Mouse (Mus musculus) forebrain, embryonic 11.5 days (tissue): ENCODE results near the gene Acrv1. TPM values are rescaled to one million over a fixed set of nuclear protein-coding genes. Genes with fewer than 3 reads are reported as not detected.

Source experiments
- ATAC-seq: fragments of 200-750 bp; cut with Nextera tagmentation; replicated peaks from 2 replicates; pipeline ENCODE4 v1.8.0; 2017; ENCODE audit warnings: moderate TSS enrichment; ENCODE audit not compliant: low FRiP score
- DNase-seq: peaks from one replicate; pipeline ENCODE4 v3.0.0-alpha.2; 2017; ENCODE audit warnings: low spot score
- H3K27ac ChIP-seq: fragments of 300-500 bp; sonication (generic); 2 replicates; pipeline ENCODE4 v1.5.1; 2014; ENCODE audit warnings: low read depth, low read length
- H3K27me3 ChIP-seq: fragments of 300-500 bp; sonication (generic); 2 replicates; pipeline ENCODE4 v1.6.1; 2014; ENCODE audit warnings: mild to moderate bottlenecking, low read length, mixed read lengths; ENCODE audit not compliant: control insufficient read depth, insufficient read depth
- H3K36me3 ChIP-seq: fragments of 300-500 bp; sonication (generic); 2 replicates; pipeline ENCODE4 v1.6.1; 2014; ENCODE audit warnings: mild to moderate bottlenecking, low read length, moderate library complexity, mixed read lengths; ENCODE audit not compliant: control insufficient read depth, insufficient read depth
- H3K4me1 ChIP-seq: fragments of 300-500 bp; sonication (generic); replicated peaks from 2 replicates; pipeline ENCODE4 v1.6.1; 2014; ENCODE audit warnings: low read length, mixed read lengths; ENCODE audit not compliant: control insufficient read depth, insufficient read depth
- H3K4me2 ChIP-seq: fragments of 300-500 bp; sonication (generic); 2 replicates; pipeline ENCODE4 v1.6.1; 2014; ENCODE audit warnings: low read depth, mild to moderate bottlenecking, low read length, moderate library complexity, mixed read lengths; ENCODE audit not compliant: severe bottlenecking
- H3K4me3 ChIP-seq: fragments of 300-500 bp; sonication (generic); 2 replicates; pipeline ENCODE4 v1.5.1; 2014; ENCODE audit warnings: low read depth, low read length
- H3K9ac ChIP-seq: fragments of 300-500 bp; sonication (generic); 2 replicates; pipeline ENCODE4 v1.6.1; 2014; ENCODE audit warnings: low read length
- H3K9me3 ChIP-seq: fragments of 300-500 bp; sonication (generic); 2 replicates; pipeline ENCODE4 v1.6.1; 2016; ENCODE audit warnings: low read length, mixed read lengths; ENCODE audit not compliant: control insufficient read depth
- WGBS: fragments of 180-500 bp; shearing (Covaris S2); extraction: QIAGEN DNeasy Blood & Tissue Kit; methylation state at CpG from one replicate; pipeline ENCODE4 v1.1.7; 2014; 5-methylcytosine and 5-hydroxymethylcytosine counted together
- polyA plus RNA-seq: library from polyadenylated mRNA; unstranded; fragments of >200 nt; fragmentation: Nextera tagmentation; extraction: Ambion mirVana; gene quantifications from 2 replicates; pipeline ENCODE4 v1.2.1, GENCODE M21; 2014

Gene Acrv1
- polyA plus RNA-seq, 1 experiment from 2014 or later, result not detected

DNA sequence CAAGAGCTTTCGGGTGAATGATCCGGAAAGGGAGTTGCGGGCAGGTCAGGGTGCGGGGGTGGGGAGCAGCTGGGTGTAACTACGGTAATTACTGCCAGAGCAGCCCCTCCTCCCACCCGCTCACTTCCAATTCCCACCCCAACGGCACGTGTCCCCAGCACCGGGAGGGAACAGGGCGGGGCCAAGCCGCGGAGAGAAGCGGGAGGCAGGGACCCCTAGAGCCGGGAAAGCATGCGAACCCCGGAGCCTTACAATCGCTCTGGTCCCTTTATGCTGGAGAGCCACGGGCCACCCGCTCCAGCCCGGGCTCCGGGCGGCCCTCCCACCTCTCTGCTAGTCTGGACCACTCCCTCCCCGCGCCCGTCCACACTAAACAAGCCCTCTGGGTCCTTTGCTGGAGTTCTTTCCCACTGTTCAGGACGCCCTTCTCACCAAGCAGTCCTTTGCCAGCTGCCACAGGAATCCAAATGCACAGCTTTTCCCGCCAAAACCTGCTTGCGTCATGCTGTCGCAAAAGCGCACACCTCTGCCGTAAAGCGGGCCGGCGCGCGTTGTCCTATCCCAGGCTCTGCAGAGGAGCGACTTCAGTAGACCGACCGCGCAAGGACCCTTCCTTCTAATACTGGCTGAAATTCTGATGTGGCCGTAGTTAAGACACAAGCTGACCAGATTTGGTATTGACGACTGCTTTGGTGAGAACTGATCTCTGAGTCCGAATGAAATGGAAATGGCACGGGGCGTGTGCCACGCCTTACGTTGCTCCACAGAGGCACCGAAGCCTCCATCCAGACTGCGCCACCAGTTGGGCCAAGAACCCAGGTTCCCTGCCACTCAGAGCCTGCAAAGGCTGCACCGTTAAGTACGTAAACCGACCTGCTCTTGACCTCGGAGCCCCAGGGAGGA is 33.4 kb downstream of the Acrv1 start:
- Histone ChIP-seq H3K27ac (peak overlapping the region; percentile 96), H3K4me2 (peak overlapping the region; percentile 83), H3K36me3 (peaks cover 3% of the 10 kb centered on the region; the same call in 1 of the 2 replicates), H3K4me3 (peak overlapping the region; percentile 68), H3K4me1 (0 out of 2 replicates have a peak, but pooled peaks cover 9% of the 10 kb centered on the region), H3K9ac (peak overlapping the region; percentile 90), H3K9me3 (no peaks in the 10 kb centered on the region), H3K27me3 (no peaks in the 10 kb centered on the region)
- WGBS, result under 1% methylated on average over 53 of the region's 53 CpGs
- ATAC-seq (peak; percentile 95), DNase-seq (peak; percentile 96)

DNA sequence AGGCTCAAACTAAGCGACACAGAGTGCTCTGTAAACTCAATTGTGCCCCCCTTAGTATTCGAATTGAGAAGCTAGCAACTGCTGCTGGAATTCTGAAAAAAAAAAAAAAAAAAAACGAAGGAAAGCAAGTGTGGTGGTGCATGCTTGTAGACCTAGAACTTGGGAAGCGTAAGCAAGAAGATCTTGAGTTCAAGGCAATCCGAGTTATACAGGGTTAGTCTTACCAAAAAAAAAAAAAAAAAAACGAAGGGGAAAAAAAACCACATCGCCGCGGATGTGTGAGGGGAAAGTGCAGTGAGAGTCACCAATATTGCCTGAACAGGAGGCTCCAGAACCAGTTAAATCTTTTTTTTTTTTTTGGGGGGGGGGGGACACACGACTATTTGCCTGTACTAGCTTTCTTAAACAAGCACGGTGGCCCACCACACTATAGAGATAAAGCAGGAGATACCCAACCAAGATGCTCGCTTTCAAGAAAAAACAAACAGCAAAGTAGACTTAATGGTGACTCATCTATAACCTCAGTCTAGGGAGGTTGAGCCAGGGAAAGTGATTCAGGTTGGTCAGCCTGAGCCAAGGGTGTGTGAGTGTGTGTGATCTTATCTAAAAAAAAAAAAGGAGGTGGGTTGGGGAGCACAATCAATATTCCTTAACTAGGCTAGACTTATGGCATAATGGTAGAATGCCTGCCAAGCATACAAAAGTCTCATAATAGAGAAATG is 34.2 kb downstream of the Acrv1 start, which contains the start of gene Chek1:
Gene Chek1 (minus strand): TSS at position 32 of the 722 bp plus-strand sequence.
- H3K9ac ChIP-seq, result peak within 1 kb of the TSS; percentile 90
- 12% methylated on average over 12 of the region's 12 CpGs for WGBS
- no peak for ATAC-seq
- no peak for DNase-seq
- peak within 1 kb of the TSS; percentile 96 for H3K27ac ChIP-seq
- peak within 1 kb of the TSS; percentile 83 for H3K4me2 ChIP-seq
- peaks cover 3% of the 10 kb centered on the region; the same call in 1 of the 2 replicates for H3K36me3 ChIP-seq
- no peaks in the 10 kb centered on the region for H3K9me3 ChIP-seq
- peak within 1 kb of the TSS; percentile 68 for H3K4me3 ChIP-seq
- no peaks in the 10 kb centered on the region for H3K27me3 ChIP-seq
- H3K4me1 ChIP-seq, result 0 out of 2 replicates have a peak, but pooled peaks cover 9% of the 10 kb centered on the region

Other genes with a start within 250 kb of the Acrv1 start
- gene Gm9513, start 217.6 kb upstream of the Acrv1 start, polyA plus RNA-seq, result not detected in 2 replicates
- not detected in 2 replicates for gene Gm5615, start 151.3 kb upstream of the Acrv1 start, polyA plus RNA-seq
- gene Gm17689, start 110.6 kb upstream of the Acrv1 start, polyA plus RNA-seq, result not detected in 2 replicates
- gene A630095E13Rik, start 49.8 kb upstream of the Acrv1 start, polyA plus RNA-seq, result not detected in 2 replicates
- gene Chek1, start 33.8 kb downstream of the Acrv1 start, polyA plus RNA-seq, result 68.5 and 68.6 TPM in 2 replicates
- 158 and 163 TPM in 2 replicates for gene Stt3a, start 74.5 kb downstream of the Acrv1 start, polyA plus RNA-seq
- 89.8 and 95.9 TPM in 2 replicates for gene Ei24, start 104.2 kb downstream of the Acrv1 start, polyA plus RNA-seq
- gene Fez1, start 128.6 kb downstream of the Acrv1 start, polyA plus RNA-seq, result 341 and 350 TPM in 2 replicates